Mouse (Mus musculus): ENCODE measurements at regions not wholly inside any gene's neighbourhood (a gene's known extent, or its start where the extent isn't known, plus 50 kb on each side); places are given as distances from the start of the nearest gene placed in this dataset.

DNA sequence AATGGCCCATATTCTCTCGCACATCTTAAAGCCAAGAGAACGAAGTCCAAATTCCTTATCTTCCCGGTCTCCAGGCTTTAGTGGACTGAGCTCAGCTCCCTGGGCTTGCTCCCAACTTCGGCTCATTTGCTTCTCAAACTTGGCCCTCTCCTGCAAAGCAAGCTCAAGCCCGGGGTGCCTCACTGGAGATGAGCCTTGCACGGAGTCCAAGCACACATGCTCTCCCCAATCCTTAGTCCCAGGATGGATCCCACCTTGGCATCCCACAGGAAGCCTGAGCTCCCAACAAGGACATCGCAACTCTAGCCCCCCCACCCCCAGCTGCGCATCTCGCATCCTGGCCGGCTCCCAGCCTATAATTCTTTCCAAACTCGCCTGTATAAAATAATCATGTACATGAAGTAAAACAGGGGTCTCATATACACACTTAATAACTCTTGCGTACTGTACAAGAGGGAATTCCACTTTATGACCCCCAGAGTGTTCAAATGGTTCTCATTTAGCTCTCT lies 242.9 kb upstream of the Tbx3 start:
- TF ChIP-seq CTCF (conservative IDR thresholded peaks at IDR 0.05; ENCODE audit: low read length) (no peak), POU5F1 (IDR thresholded peaks at IDR 0.05; ENCODE audit: borderline replicate concordance, low read length) (no peak), NANOG (IDR thresholded peaks at IDR 0.05; ENCODE audit: borderline replicate concordance, low read length) (no peak)
